Mouse (Mus musculus) layer of hippocampus, adult 2 months (tissue): ENCODE measurements at regions not wholly inside any gene's neighbourhood (a gene's known extent, or its start where the extent isn't known, plus 50 kb on each side); places are given as distances from the start of the nearest gene placed in this dataset.

Experiments used
- DNase-seq, 2 experiments: peaks; one replicate each; pipeline ENCODE4 v3.0.0; 2022; ENCODE audit warnings: low spot score in 2 of 2
- H3K27ac ChIP-seq: fragments of 200-600 bp; 2 replicates; pipeline ENCODE4 v1.8.1; 2022
- H3K4me3 ChIP-seq: fragments of 200-600 bp; 2 replicates; pipeline ENCODE4 v1.8.1; 2022; ENCODE audit warnings: mild to moderate bottlenecking
- CTCF ChIP-seq: fragments of 200-600 bp; conservative IDR thresholded peaks from 2 replicates; pipeline ENCODE4 v1.8.1; 2022; ENCODE audit warnings: antibody characterized with exemption, mild to moderate bottlenecking, moderate library complexity

DNA sequence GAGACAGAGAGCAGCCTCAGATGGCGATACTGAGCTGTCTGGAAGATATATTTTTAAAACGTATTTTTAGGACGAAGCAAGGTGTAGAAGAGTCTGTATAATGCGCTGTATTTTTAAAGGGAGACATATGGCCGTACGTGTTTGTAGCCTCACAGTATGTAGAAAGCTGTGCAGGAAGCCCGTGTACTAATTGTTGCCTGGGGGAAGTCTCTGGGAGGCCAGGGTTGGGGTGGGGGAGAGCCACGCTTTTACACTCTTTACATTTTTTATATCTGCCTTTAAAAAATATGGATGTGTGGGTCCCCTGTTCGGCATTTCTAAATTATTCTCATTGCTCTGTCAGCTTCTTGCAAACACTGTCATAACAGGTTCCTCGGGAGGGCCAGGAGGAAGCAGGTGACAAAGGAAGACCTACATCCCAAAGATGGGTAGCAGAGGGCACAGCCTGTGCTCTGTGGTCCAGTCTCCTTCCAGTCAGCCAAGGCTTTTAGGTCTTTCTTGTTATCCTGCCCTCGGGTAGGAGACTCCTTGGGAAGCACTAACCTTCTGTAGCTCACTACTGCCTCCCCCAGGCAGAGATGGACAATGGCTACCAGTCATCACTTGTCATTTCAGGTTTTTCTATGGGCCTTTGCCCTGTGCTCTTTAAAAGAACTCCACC, 74.1 kb upstream of the Cdh5 start:
- no peak overlapping the region for H3K27ac ChIP-seq
- peak; percentile 84 for TF ChIP-seq CTCF
- peak; percentile 39 to 59 for DNase-seq
- no peak overlapping the region for H3K4me3 ChIP-seq

DNA sequence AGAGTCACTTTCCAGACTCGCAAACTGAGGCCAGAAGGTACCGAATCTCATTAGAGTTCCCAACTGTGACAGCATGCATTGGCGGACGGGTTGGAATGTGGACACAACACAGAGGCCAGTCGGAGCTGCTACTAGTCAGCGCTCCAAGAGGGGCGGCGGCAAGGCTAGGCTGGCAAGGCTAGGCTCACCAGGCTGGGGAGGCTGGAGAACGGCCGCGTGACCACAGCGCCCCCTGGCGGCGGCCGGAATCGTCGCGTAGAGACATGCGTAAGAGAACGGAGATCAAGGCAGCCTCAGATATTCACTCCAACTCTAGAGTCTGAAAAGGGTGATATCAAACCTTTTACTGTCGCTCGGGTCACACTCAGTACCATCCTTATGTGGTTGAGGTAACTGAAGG, 72.8 kb upstream of the Cdh5 start:
- peak; percentile 98 for TF ChIP-seq CTCF
- DNase-seq, result peak; percentile 84 to 92
- peak overlapping the region; percentile 15; the same call in 1 of the 2 replicates for H3K4me3 ChIP-seq
- H3K27ac ChIP-seq, result peak overlapping the region; percentile 12; the same call in 1 of the 2 replicates

GRCm38 (mm10) chr8:104032179-104032578, 69.2 kb upstream of the Cdh5 start:
- TF ChIP-seq CTCF, result peak; percentile 86
- peak; percentile 21 to 48 for DNase-seq
- H3K4me3 ChIP-seq, result no peak overlapping the region
- H3K27ac ChIP-seq, result no peak overlapping the region

GRCm38 (mm10) chr8:104033148-104033547, 68.3 kb upstream of the Cdh5 start:
- H3K4me3 ChIP-seq, result no peak overlapping the region
- no peak overlapping the region for H3K27ac ChIP-seq
- peak; percentile 75 for TF ChIP-seq CTCF
- DNase-seq, result no peak

DNA sequence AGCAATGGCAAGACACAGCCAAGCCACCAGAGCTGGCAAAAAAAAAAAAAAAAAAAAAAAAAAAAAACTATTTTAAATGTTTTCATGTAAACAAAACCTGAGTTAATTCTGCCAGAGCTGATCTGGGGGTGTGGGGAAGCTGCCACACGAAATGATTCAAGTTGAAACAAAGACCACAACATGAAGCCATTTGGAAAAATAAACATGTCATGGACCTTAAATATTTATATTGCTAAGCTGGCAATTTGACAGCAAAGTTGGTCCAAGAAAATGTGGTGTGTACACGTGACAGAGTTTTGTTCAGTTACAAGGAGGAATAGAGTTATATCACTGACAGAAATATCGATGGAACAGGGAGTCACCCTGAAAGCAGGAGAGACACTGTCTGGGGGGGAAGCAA, 67.1 kb upstream of the Cdh5 start:
- no peak for DNase-seq
- TF ChIP-seq CTCF, result no peak
- Histone ChIP-seq H3K27ac (no peak overlapping the region), H3K4me3 (no peak overlapping the region)

GRCm38 (mm10) chr8:104036580-104037477, 64.6 kb upstream of the Cdh5 start:
- no peak for DNase-seq
- TF ChIP-seq CTCF, result no peak
- peak overlapping the region; percentile 36; the same call in 1 of the 2 replicates for H3K27ac ChIP-seq
- no peak overlapping the region for H3K4me3 ChIP-seq

- no peak for TF ChIP-seq CTCF
- DNase-seq, result no peak
- H3K27ac ChIP-seq, result peak overlapping the region; percentile 36; the same call in 1 of the 2 replicates
- no peak overlapping the region for H3K4me3 ChIP-seq
Observed at GRCm38 (mm10) chr8:104037611-104038010, 63.8 kb upstream of the Cdh5 start.

- no peak for DNase-seq
- no peak for TF ChIP-seq CTCF
- Histone ChIP-seq H3K27ac (no peak overlapping the region), H3K4me3 (no peak overlapping the region)
Observed at GRCm38 (mm10) chr8:104039526-104039925, 61.9 kb upstream of the Cdh5 start.

- no peak for TF ChIP-seq CTCF
- H3K27ac ChIP-seq, result no peak overlapping the region
- no peak for DNase-seq
- H3K4me3 ChIP-seq, result no peak overlapping the region
Observed at GRCm38 (mm10) chr8:104041522-104041921, 59.9 kb upstream of the Cdh5 start.

DNA sequence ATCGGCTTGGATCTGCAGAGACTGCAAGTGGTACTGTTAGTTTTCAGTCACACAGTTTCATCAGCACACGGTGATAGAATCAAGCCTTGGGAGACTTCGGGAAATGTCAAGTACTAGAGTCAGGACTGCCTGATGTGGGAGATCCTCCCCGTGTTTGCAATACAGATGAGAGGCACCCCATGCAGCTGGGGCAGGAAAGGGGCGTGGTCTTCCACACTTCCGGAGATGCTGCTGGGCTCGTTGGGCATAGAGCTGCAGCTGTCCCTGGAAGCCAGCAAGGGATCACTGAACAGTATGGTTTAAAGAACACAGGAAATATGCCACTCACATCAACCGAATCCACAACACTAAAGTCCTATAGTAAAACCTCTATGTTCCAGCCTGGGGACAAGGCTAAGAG, 59.0 kb upstream of the Cdh5 start:
- no peak for TF ChIP-seq CTCF
- Histone ChIP-seq H3K27ac (no peak overlapping the region), H3K4me3 (no peak overlapping the region)
- DNase-seq, result no peak

DNA sequence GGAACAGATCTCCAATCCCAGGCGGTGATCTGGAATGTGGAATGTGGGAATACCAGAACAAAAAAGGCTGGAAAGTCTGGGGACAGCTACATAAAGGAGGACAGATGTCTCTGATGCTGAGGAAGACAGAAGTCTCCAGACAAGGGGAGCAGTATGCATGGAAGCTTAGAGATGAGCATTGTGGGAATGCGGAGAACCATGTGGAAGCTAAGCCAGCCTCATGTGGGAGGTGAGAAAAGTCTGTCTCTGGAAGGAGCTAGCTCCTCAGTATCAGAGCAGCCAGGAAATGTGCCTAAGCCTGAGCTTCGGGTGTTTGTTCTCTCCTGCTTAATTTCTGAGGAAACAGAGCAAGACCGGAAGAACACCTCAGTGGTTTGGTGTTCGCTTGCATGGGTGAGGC, 53.4 kb upstream of the Cdh5 start:
- no peak for TF ChIP-seq CTCF
- Histone ChIP-seq H3K4me3 (no peak overlapping the region), H3K27ac (no peak overlapping the region)
- DNase-seq, result no peak

- Histone ChIP-seq H3K4me3 (no peak overlapping the region), H3K27ac (no peak overlapping the region)
- TF ChIP-seq CTCF, result no peak
- DNase-seq, result no peak
Observed at GRCm38 (mm10) chr8:104049181-104049580, 52.2 kb upstream of the Cdh5 start.

- peak; percentile 96 for TF ChIP-seq CTCF
- DNase-seq, result peak; percentile 77 to 82
- peak overlapping the region; percentile 47 for H3K4me3 ChIP-seq
- H3K27ac ChIP-seq, result peak overlapping the region; percentile 52
Observed at GRCm38 (mm10) chr8:104050694-104051539, 50.5 kb upstream of the Cdh5 start.
